Mouse (Mus musculus) MEL (cell line): Measurements from ENCODE around the gene Tcf21.

Source experiments
- CTCF ChIP-seq, 3 experiments: IDR thresholded peaks in 2 of 3; conservative IDR thresholded peaks in 1 of 3; 2 replicates each; pipeline ENCODE4 v1.5.1; 2011 to 2012; ENCODE audit warnings: low read length in 3 of 3, low read depth in 2 of 3, mild to moderate bottlenecking in 2 of 3, improper control_type of control experiment in 1 of 3, inconsistent platforms in 1 of 3, mixed read lengths in 1 of 3, moderate library complexity in 1 of 3; ENCODE audit not compliant: control insufficient read depth in 1 of 3, insufficient read depth in 1 of 3, poor library complexity in 1 of 3, severe bottlenecking in 1 of 3
- MAFK ChIP-seq: IDR thresholded peaks from 2 replicates; pipeline ENCODE4 v1.6.1; 2011; ENCODE audit warnings: low read depth, mild to moderate bottlenecking, low read length, improper control_type of control experiment, borderline replicate concordance
- POLR2A ChIP-seq, 2 experiments: IDR thresholded peaks; 2 replicates each; pipeline ENCODE4 v1.6.1; 2011 to 2012; ENCODE audit warnings: low read length in 2 of 2, mild to moderate bottlenecking in 2 of 2, control low read depth in 1 of 2, improper control_type of control experiment in 1 of 2, low read depth in 1 of 2, moderate library complexity in 1 of 2; ENCODE audit not compliant: control insufficient read depth in 1 of 2, insufficient read depth in 1 of 2, poor library complexity in 1 of 2
- USF1 ChIP-seq: IDR thresholded peaks from 2 replicates; pipeline ENCODE4 v1.6.1; 2014; ENCODE audit warnings: low read depth, mild to moderate bottlenecking, inconsistent platforms, low read length, improper control_type of control experiment, moderate library complexity

GRCm38 (mm10) chr10:22820841-22821240 lies 867 bp upstream of the Tcf21 start:
- no peak for TF ChIP-seq POLR2A (IDR thresholded peaks at IDR 0.05; ENCODE audit: control insufficient read depth in 1 of 2, insufficient read depth in 1 of 2, low read depth in 1 of 2, low read length in 2 of 2, poor library complexity in 1 of 2)
- TF ChIP-seq MAFK: no peak
- no peak for TF ChIP-seq CTCF (IDR thresholded peaks at IDR 0.05 in 2 of 3, conservative IDR thresholded peaks at IDR 0.05 in 1 of 3; ENCODE audit: control insufficient read depth in 1 of 3, insufficient read depth in 1 of 3, low read depth in 2 of 3, low read length in 3 of 3, poor library complexity in 1 of 3, severe bottlenecking in 1 of 3)
- no peak for TF ChIP-seq USF1
